Mouse (Mus musculus) heart, postnatal 0 days (tissue): ENCODE data around the gene 9430015G10Rik. TPM values are rescaled to one million over a fixed set of nuclear protein-coding genes. Genes with fewer than 3 reads are reported as not detected.
"Not testable (repeated sequence)": the region's sequence is repeated elsewhere in the genome, so short reads cannot be mapped to it uniquely, and the experiment has no call there.

Experiments used
- ATAC-seq: fragments of 200-750 bp; cut with Nextera tagmentation; 2 replicates; pipeline ENCODE4 v1.8.0; 2017; ENCODE audit warnings: low read depth, moderate number of reproducible peaks, moderate library complexity; ENCODE audit not compliant: insufficient read depth
- DNase-seq: peaks from one replicate; pipeline ENCODE4 v3.0.0-alpha.2; 2016; ENCODE audit warnings: low spot score
- H3K27ac ChIP-seq: fragments of 300-500 bp; sonication (generic); 2 replicates; pipeline ENCODE4 v1.5.1; 2014; ENCODE audit warnings: low read depth, mild to moderate bottlenecking
- H3K27me3 ChIP-seq: fragments of 300-500 bp; sonication (generic); 2 replicates; pipeline ENCODE4 v1.6.1; 2014; ENCODE audit warnings: low read length, mixed read lengths; ENCODE audit not compliant: control insufficient read depth, insufficient read depth
- H3K36me3 ChIP-seq: fragments of 300-500 bp; sonication (generic); replicated peaks from 2 replicates; pipeline ENCODE4 v1.6.1; 2014; ENCODE audit warnings: low read length, mixed read lengths; ENCODE audit not compliant: control insufficient read depth, insufficient read depth
- H3K4me1 ChIP-seq: fragments of 300-500 bp; sonication (generic); 2 replicates; pipeline ENCODE4 v1.6.1; 2014; ENCODE audit warnings: antibody characterized with exemption; ENCODE audit not compliant: control insufficient read depth, insufficient read depth
- H3K4me2 ChIP-seq: fragments of 300-500 bp; sonication (generic); 2 replicates; pipeline ENCODE4 v1.6.1; 2014; ENCODE audit warnings: low read depth, mild to moderate bottlenecking, low read length, moderate library complexity
- H3K4me3 ChIP-seq: fragments of 300-500 bp; sonication (generic); 2 replicates; pipeline ENCODE4 v1.5.1; 2014; ENCODE audit warnings: low read depth, low read length
- H3K9ac ChIP-seq: fragments of 300-500 bp; sonication (generic); replicated peaks from 2 replicates; pipeline ENCODE4 v1.6.1; 2014; ENCODE audit warnings: low read depth, low read length, mixed read lengths
- H3K9me3 ChIP-seq: fragments of 300-500 bp; sonication (generic); replicated peaks from 2 replicates; pipeline ENCODE4 v1.6.1; 2016; ENCODE audit warnings: low read length; ENCODE audit not compliant: control insufficient read depth
- CTCF ChIP-seq: IDR thresholded peaks from 2 replicates; pipeline ENCODE4 v1.5.1; 2016; ENCODE audit warnings: antibody characterized with exemption, control low read depth, low read depth
- EP300 ChIP-seq: IDR thresholded peaks from 2 replicates; pipeline ENCODE4 v1.6.1; 2016; ENCODE audit warnings: antibody characterized with exemption, low read depth
- WGBS: fragments of 180-500 bp; shearing (Covaris S2); extraction: QIAGEN DNeasy Blood & Tissue Kit; methylation state at CpG from one replicate; pipeline ENCODE4 v1.1.7; 2014; 5-methylcytosine and 5-hydroxymethylcytosine counted together
- polyA plus RNA-seq: library from polyadenylated mRNA; unstranded; fragments of >200 nt; fragmentation: Nextera tagmentation; extraction: Ambion mirVana; gene quantifications from 2 replicates; pipeline ENCODE4 v1.2.1, GENCODE M21; 2015
- total RNA-seq: library from RNA; depleted of rRNA; stranded (reverse); fragments of >200 nt; gene quantifications from 2 replicates; pipeline ENCODE4 v1.2.3, GENCODE M21; 2014; ENCODE audit warnings: low replicate concordance

9430015G10Rik gene
- total and polyA plus RNA-seq, 2 experiments from 2014 or later, result 3.8 to 6.7 TPM

- TF ChIP-seq CTCF, result no peak
- no peak for TF ChIP-seq EP300
- ATAC-seq (no peak), DNase-seq (no peak)
These were observed 24.3 kb downstream of the 9430015G10Rik start for GRCm38 (mm10) chr4:156133943-156134605.

GRCm38 (mm10) chr4:156135112-156135511 lies 25.3 kb downstream of the 9430015G10Rik start:
- Histone ChIP-seq H3K36me3 (no peaks in the 10 kb centered on the region), H3K4me2 (no peak overlapping the region), H3K9ac (no peak overlapping the region), H3K4me3 (no peak overlapping the region), H3K27ac (no peak overlapping the region), H3K4me1 (no peaks in the 10 kb centered on the region), H3K27me3 (no peaks in the 10 kb centered on the region), H3K9me3 (0 out of 2 replicates have a peak, but pooled peaks cover 2% of the 10 kb centered on the region)
- no peak for DNase-seq
- WGBS, result 92% methylated on average over 13 of the region's 13 CpGs
- no peak for ATAC-seq
- TF ChIP-seq CTCF (no peak), EP300 (no peak)

More at GRCm38 (mm10) chr4:156133943-156134605, 24.3 kb downstream of the 9430015G10Rik start:
- H3K27me3 ChIP-seq, result no peaks in the 10 kb centered on the region
- H3K9ac ChIP-seq, result no peak overlapping the region
- no peaks in the 10 kb centered on the region for H3K36me3 ChIP-seq
- 75% methylated on average over 12 of the region's 12 CpGs for WGBS
- H3K9me3 ChIP-seq, result no peaks in the 10 kb centered on the region
- H3K4me2 ChIP-seq, result no peak overlapping the region
- no peaks in the 10 kb centered on the region for H3K4me1 ChIP-seq
- H3K27ac ChIP-seq, result no peak overlapping the region
- H3K4me3 ChIP-seq, result no peak overlapping the region

- H3K36me3 ChIP-seq, result no peaks in the 10 kb centered on the region
- H3K27me3 ChIP-seq, result no peaks in the 10 kb centered on the region
- H3K4me2 ChIP-seq, result no peak overlapping the region
- no peak overlapping the region for H3K9ac ChIP-seq
- H3K4me1 ChIP-seq, result no peaks in the 10 kb centered on the region
- 93% methylated on average over 14 of the region's 14 CpGs for WGBS
- H3K4me3 ChIP-seq, result no peak overlapping the region
- H3K27ac ChIP-seq, result no peak overlapping the region
- ATAC-seq, result no peak
- TF ChIP-seq EP300, result no peak
- TF ChIP-seq CTCF, result no peak
- H3K9me3 ChIP-seq, result 0 out of 2 replicates have a peak, but pooled peaks cover 2% of the 10 kb centered on the region
- DNase-seq, result no peak
These were observed 26.0 kb downstream of the 9430015G10Rik start for GRCm38 (mm10) chr4:156135801-156136200.

- TF ChIP-seq EP300, result no peak
- no peak for TF ChIP-seq CTCF
- Histone ChIP-seq H3K27ac (no peak overlapping the region), H3K4me2 (no peak overlapping the region), H3K36me3 (no peaks in the 10 kb centered on the region), H3K4me1 (no peaks in the 10 kb centered on the region), H3K9ac (no peak overlapping the region), H3K4me3 (no peak overlapping the region), H3K27me3 (no peaks in the 10 kb centered on the region), H3K9me3 (0 out of 2 replicates have a peak, but pooled peaks cover 2% of the 10 kb centered on the region)
- DNase-seq (no peak), ATAC-seq (no peak)
- WGBS, result 92% methylated on average over 28 of the region's 30 CpGs
These were observed 26.7 kb downstream of the 9430015G10Rik start for GRCm38 (mm10) chr4:156136285-156137100.

GRCm38 (mm10) chr4:156150887-156151286 lies 41.1 kb downstream of the 9430015G10Rik start:
- H3K27me3 ChIP-seq, DNase-seq, ATAC-seq, H3K4me1 ChIP-seq, H3K27ac ChIP-seq, H3K9ac ChIP-seq, H3K4me3 ChIP-seq, H3K4me2 ChIP-seq, H3K9me3 ChIP-seq, H3K36me3 ChIP-seq: not testable (repeated sequence)
- 75% methylated on average over 10 of the region's 10 CpGs for WGBS
